10 mouse cellular contexts compared by ENCODE assay signal in genomic region chr14:78941741-78942475, GRCm38 (mm10).
DNase-seq lines count a peak whose midpoint lies in the region; ATAC-seq and TF ChIP-seq lines count a peak whose summit lies in the region.
"Had no signal": no experiment of that assay in that cellular context is flagged by ENCODE, and none has a peak within 500 bp of the region (broad histone marks: within the 10 kb centered on the region; RNA-seq: fewer than 3 reads in every experiment).

No protein-coding gene starts in this region.

- no peaks in the 10 kb centered on the region for H3K27me3 ChIP-seq in forebrain, embryonic 13.5 days
- H3K27me3 ChIP-seq in forebrain, embryonic 10.5 days (ENCODE audit: poor library complexity, severe bottlenecking) = no peaks in the 10 kb centered on the region
- H3K27me3 ChIP-seq in midbrain, postnatal 0 days (ENCODE audit: insufficient read depth, low read length) = no peaks in the 10 kb centered on the region
- no peaks in the 10 kb centered on the region for H3K27me3 ChIP-seq in midbrain, embryonic 13.5 days
- H3K27me3 ChIP-seq in thymus, adult 2 months (ENCODE audit: control insufficient read depth, insufficient read depth, low read length) = no peaks in the 10 kb centered on the region

- no peak overlapping the region for H3K4me3 ChIP-seq in forebrain, embryonic 13.5 days
- no peak overlapping the region for H3K4me3 ChIP-seq in forebrain, embryonic 10.5 days
- H3K4me3 ChIP-seq in midbrain, postnatal 0 days (ENCODE audit: low read depth, low read length) = no peak overlapping the region
- no peak overlapping the region for H3K4me3 ChIP-seq in midbrain, embryonic 13.5 days (replicated peaks)
- H3K4me3 ChIP-seq in left cerebral cortex, adult 2 months = no peak overlapping the region
- H3K4me3 ChIP-seq in thymus, adult 2 months (ENCODE audit: control insufficient read depth, insufficient read depth, low read length) = no peak overlapping the region

- no peak overlapping the region for H3K9ac ChIP-seq in forebrain, embryonic 13.5 days
- no peak overlapping the region for H3K9ac ChIP-seq in midbrain, postnatal 0 days (replicated peaks; ENCODE audit: low read length, poor library complexity, severe bottlenecking)
- H3K9ac ChIP-seq in midbrain, embryonic 13.5 days (replicated peaks) = no peak overlapping the region

- ATAC-seq in forebrain, embryonic 13.5 days = peak; percentile 91
- no peak for ATAC-seq in midbrain, postnatal 0 days (ENCODE audit: low FRiP score)
- no peak for ATAC-seq in midbrain, embryonic 13.5 days

- intact Hi-C loops in left cerebral cortex, adult 2 months (cut with DNase I) = loop anchor here (5.0 kb wide), 3 partner anchors 90 to 210 kb away; partner anchors contain the start of gene Dgkh

- WGBS in forebrain, embryonic 13.5 days = 65% methylated on average over 11 of the region's 11 CpGs
- 92% methylated on average over 11 of the region's 11 CpGs for WGBS in forebrain, embryonic 10.5 days
- 66% methylated on average over 11 of the region's 11 CpGs for WGBS in midbrain, postnatal 0 days
- 79% methylated on average over 11 of the region's 11 CpGs for WGBS in midbrain, embryonic 13.5 days
- WGBS in thymus, adult 2 months = 94% methylated on average over 11 of the region's 11 CpGs

- peak overlapping the region; percentile 62 for H3K27ac ChIP-seq in forebrain, embryonic 13.5 days
- no peak overlapping the region for H3K27ac ChIP-seq in forebrain, embryonic 10.5 days
- no peak overlapping the region for H3K27ac ChIP-seq in midbrain, postnatal 0 days (ENCODE audit: low read depth, low read length)
- no peak overlapping the region for H3K27ac ChIP-seq in midbrain, embryonic 13.5 days
- peak overlapping the region; percentile 81 for H3K27ac ChIP-seq in left cerebral cortex, adult 2 months
- no peak overlapping the region for H3K27ac ChIP-seq in thymus, adult 2 months (ENCODE audit: control insufficient read depth, insufficient read depth, low read length)

- no peaks in the 10 kb centered on the region for H3K9me3 ChIP-seq in forebrain, embryonic 13.5 days (replicated peaks)
- H3K9me3 ChIP-seq in forebrain, embryonic 10.5 days = no peaks in the 10 kb centered on the region; the same call in 1 of the 2 replicates
- no peaks in the 10 kb centered on the region for H3K9me3 ChIP-seq in midbrain, postnatal 0 days (ENCODE audit: low read length)
- no peaks in the 10 kb centered on the region for H3K9me3 ChIP-seq in midbrain, embryonic 13.5 days

- peaks cover 3% of the 10 kb centered on the region; the same call in 1 of the 2 replicates for H3K36me3 ChIP-seq in forebrain, embryonic 13.5 days (ENCODE audit: poor library complexity, severe bottlenecking)
- peaks cover 3% of the 10 kb centered on the region; the same call in 1 of the 2 replicates for H3K36me3 ChIP-seq in forebrain, embryonic 10.5 days (replicated peaks)
- H3K36me3 ChIP-seq in midbrain, postnatal 0 days (ENCODE audit: insufficient read depth, low read length) = no peaks in the 10 kb centered on the region; the same call in 1 of the 2 replicates
- no peaks in the 10 kb centered on the region for H3K36me3 ChIP-seq in midbrain, embryonic 13.5 days
- no peaks in the 10 kb centered on the region for H3K36me3 ChIP-seq in thymus, adult 2 months (ENCODE audit: control insufficient read depth, insufficient read depth, low read length)

- no peaks in the 10 kb centered on the region for H3K4me1 ChIP-seq in forebrain, embryonic 13.5 days
- no peaks in the 10 kb centered on the region for H3K4me1 ChIP-seq in forebrain, embryonic 10.5 days
- no peaks in the 10 kb centered on the region for H3K4me1 ChIP-seq in midbrain, postnatal 0 days (ENCODE audit: insufficient read depth, low read length)
- H3K4me1 ChIP-seq in midbrain, embryonic 13.5 days (replicated peaks) = no peaks in the 10 kb centered on the region; the same call in 1 of the 2 replicates
- H3K4me1 ChIP-seq in thymus, adult 2 months (replicated peaks; ENCODE audit: control insufficient read depth, insufficient read depth, low read length) = no peaks in the 10 kb centered on the region

- TF ChIP-seq CTCF in midbrain, postnatal 0 days (IDR thresholded peaks at IDR 0.05) = no peak
- TF ChIP-seq CTCF in left cerebral cortex, adult 2 months (IDR thresholded peaks at IDR 0.05) = no peak
- TF ChIP-seq CTCF in thymus, adult 2 months (IDR thresholded peaks at IDR 0.05; ENCODE audit: borderline replicate concordance, control insufficient read depth, extremely low read depth, insufficient read depth, low read length, poor library complexity) = no peak

- no peak for DNase-seq in forebrain, embryonic 10.5 days (ENCODE audit: extremely low spot score, low spot score)
- DNase-seq in midbrain, postnatal 0 days (ENCODE audit: low spot score) = peak; percentile 35
- DNase-seq in left cerebral cortex, adult 2 months (ENCODE audit: extremely low spot score in 1 of 2, low spot score in 2 of 2) = peak; percentile 28 to 39
- DNase-seq in telencephalon, adult 2 months (ENCODE audit: low read depth, low spot score) = peak; percentile 86
- no peak for DNase-seq in embryo, embryonic 10 days (ENCODE audit: low spot score)
- DNase-seq in thymus, adult 2 months = no peak
- DNase-seq: cerebellum, adult 18-20 months; lung, adult 18-20 months had no signal

- no peak overlapping the region for H3K4me2 ChIP-seq in forebrain, embryonic 13.5 days
- H3K4me2 ChIP-seq in midbrain, postnatal 0 days (ENCODE audit: low read depth, low read length, poor library complexity, severe bottlenecking) = no peak overlapping the region
- H3K4me2 ChIP-seq in midbrain, embryonic 13.5 days (replicated peaks) = no peak overlapping the region

- TF ChIP-seq POLR2A in thymus, adult 2 months (IDR thresholded peaks at IDR 0.05; ENCODE audit: control insufficient read depth, extremely low read depth, insufficient read depth, low read length, poor library complexity) = no peak

Comparison
In these comparisons a context has a peak if more than half of its experiments do, and no peak if none do; other contexts are left out.
1. H3K27ac ChIP-seq: peak in forebrain, embryonic 13.5 days (single experiment) and left cerebral cortex, adult 2 months (single experiment); none in forebrain, embryonic 10.5 days (single experiment), midbrain, postnatal 0 days (single experiment), midbrain, embryonic 13.5 days (single experiment) and thymus, adult 2 months (single experiment).
2. DNase-seq: peak in midbrain, postnatal 0 days (single experiment), left cerebral cortex, adult 2 months (2 of 2) and telencephalon, adult 2 months (single experiment); none in forebrain, embryonic 10.5 days (single experiment), embryo, embryonic 10 days (single experiment) and thymus, adult 2 months (single experiment).